ENCODE assay signal across 16 mouse cellular contexts in the genomic region with DNA sequence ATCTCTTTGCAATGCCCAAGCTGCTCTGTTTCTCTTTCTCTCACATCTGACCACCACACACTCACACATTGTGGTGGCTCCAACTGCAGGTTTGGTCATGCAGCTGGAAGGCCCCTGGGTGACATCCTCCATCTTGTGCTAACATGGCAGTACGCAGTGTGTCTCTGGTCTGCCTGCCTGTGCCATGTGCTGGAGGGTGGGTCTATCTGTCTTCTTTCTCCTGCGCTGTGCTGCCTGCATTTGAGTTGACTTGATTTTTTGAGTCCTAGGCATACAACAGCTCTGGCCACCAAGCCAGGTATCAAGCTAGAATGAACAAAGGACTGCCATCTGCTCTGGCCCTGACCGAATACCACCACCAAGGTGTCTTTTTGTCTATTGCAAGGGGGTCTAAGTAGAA.
"Had no signal": no experiment of that assay in that cellular context is flagged by ENCODE, and none has a peak within 500 bp of the region (broad histone marks: within the 10 kb centered on the region; RNA-seq: fewer than 3 reads in every experiment).

No protein-coding gene starts in this region.

- H3K36me3 ChIP-seq: limb, embryonic 12.5 days; liver, embryonic 15.5 days; midbrain, embryonic 10.5 days; neural tube, embryonic 13.5 days had no signal

- H3K4me3 ChIP-seq: limb, embryonic 12.5 days; liver, embryonic 15.5 days; midbrain, embryonic 10.5 days; neural tube, embryonic 13.5 days had no signal

- H3K4me2 ChIP-seq: limb, embryonic 12.5 days; liver, embryonic 15.5 days; neural tube, embryonic 13.5 days had no signal

- H3K9me3 ChIP-seq: limb, embryonic 12.5 days; liver, embryonic 15.5 days; midbrain, embryonic 10.5 days; neural tube, embryonic 13.5 days had no signal

- DNase-seq: kidney, postnatal 25 days; layer of hippocampus, adult 9-11 months; layer of hippocampus, postnatal 36 days; lung, adult 2 months; lung, postnatal 36 days; retina, postnatal 1 day; right cerebral cortex, postnatal 4 days; spleen, adult 18-20 months; thymus, adult 18-20 months; thymus, postnatal 14 days had no signal

- H3K4me1 ChIP-seq: liver, embryonic 15.5 days had no signal

- H3K27ac ChIP-seq: limb, embryonic 12.5 days; liver, embryonic 15.5 days; midbrain, embryonic 10.5 days; neural tube, embryonic 13.5 days had no signal

- H3K27me3 ChIP-seq: limb, embryonic 12.5 days; liver, embryonic 15.5 days; neural tube, embryonic 13.5 days had no signal

- ATAC-seq: lung, postnatal 0 days; midbrain, embryonic 16.5 days had no signal

- H3K9ac ChIP-seq: limb, embryonic 12.5 days; liver, embryonic 15.5 days; neural tube, embryonic 13.5 days had no signal
